Mouse (Mus musculus) activated CD4-positive, CD25-positive, alpha-beta regulatory T cell, adult 4 months (primary cell): ENCODE results near the gene 2010111I01Rik. TPM values are rescaled to one million over a fixed set of nuclear protein-coding genes. Genes with fewer than 3 reads are reported as not detected.

ENCODE experiments used
- ATAC-seq: one replicate; pipeline ENCODE4 v1.8.0; 2017
- polyA plus RNA-seq, 2 experiments: library from polyadenylated mRNA; unstranded; fragments of 100-300 nt; shearing (Covaris generic); gene quantifications; one replicate each; pipeline ENCODE4 v1.2.1; 2017

The 2010111I01Rik gene
- polyA plus RNA-seq, 2 experiments from 2014 or later, result 210 to 226 TPM

GRCm38 (mm10) chr13:63170282-63171073 lies 205.8 kb downstream of the 2010111I01Rik start:
- ATAC-seq, result no peak

DNA sequence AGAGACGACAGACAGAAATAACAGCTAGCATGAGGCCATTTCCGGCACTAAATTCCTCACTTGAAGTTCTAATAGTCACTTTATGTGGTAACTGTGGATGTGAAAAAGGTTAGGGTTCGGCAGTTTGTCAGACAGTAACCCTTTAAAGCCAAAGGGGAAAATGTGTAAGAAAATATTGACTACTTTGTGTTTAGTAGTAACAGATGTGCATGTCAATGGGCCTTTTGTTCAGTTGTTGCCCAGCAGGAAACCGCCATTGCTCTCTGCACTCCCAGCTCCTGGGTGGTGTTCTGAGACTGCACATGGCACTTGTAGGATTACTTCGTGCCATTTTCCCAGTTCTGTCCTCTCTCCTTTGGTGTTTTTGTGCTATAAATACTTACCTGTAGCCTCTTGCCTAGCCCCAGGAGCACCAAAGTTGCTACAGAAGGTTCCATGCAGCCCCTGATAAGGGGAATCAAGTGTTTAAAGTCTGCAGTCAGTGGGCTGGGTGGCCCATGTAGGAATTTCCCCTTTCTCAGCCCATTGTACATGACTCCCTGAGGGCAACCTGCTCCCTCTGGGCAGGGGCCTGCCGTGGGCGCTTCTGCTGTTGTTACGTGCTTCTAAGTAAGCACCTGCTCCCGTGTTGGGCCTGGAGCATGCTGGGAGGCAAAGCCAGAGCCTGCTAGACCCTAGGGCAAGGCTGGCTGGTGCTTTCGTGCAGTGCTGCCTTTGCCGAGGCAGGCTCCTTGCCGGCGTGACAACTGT lies 206.8 kb downstream of the 2010111I01Rik start:
- no peak for ATAC-seq

DNA sequence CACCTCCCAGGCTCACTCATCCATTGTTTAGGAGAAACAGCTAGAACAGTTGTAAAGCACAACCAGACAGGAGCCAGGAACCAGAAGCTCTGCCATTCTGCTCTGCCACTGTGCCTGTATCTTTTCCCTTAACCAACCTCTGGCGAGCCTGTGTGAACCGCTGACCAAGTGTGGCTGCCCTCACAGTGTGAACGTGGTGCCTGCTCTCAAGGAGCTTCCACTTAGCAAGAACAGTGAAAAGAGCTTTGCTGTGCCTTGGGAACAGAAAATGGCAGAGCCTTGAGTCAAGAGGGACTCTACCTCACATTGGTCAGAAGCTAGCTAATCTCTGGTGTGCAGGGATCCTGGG lies 207.4 kb downstream of the 2010111I01Rik start:
- ATAC-seq, result no peak

GRCm38 (mm10) chr13:63174252-63175020 lies 209.7 kb downstream of the 2010111I01Rik start:
- no peak for ATAC-seq

- no peak for ATAC-seq
These were observed 211.4 kb downstream of the 2010111I01Rik start for GRCm38 (mm10) chr13:63176131-63176530.

GRCm38 (mm10) chr13:63177232-63177631 lies 212.5 kb downstream of the 2010111I01Rik start:
- no peak for ATAC-seq

DNA sequence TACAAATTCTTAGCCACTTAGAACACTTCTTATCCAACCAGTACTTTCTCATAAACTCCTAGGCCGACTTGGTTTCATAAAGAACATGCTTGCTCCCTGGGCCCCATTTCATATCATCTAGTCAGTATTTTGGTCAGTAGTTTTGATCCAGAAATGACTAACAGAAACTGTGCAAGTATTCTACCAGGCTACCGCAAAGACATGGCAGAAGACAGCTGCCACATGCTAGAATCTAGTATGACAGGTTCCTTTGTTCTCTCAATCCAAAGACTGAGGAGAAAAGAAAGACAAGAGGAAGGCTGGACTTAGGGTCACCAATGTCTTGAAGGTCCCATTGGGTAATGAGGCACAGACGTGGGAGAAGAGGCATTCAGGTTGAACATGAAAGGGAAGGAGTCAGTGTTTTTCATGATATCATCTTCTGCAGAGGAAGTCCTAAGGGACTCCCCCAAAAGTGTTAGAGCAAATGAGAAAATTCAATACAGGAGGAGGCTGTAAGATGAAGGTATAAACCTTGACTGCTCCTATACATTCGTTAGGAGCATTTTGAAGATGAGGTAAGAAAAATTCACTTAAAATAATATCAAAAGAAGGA lies 216.0 kb downstream of the 2010111I01Rik start:
- ATAC-seq, result peak; percentile 90

DNA sequence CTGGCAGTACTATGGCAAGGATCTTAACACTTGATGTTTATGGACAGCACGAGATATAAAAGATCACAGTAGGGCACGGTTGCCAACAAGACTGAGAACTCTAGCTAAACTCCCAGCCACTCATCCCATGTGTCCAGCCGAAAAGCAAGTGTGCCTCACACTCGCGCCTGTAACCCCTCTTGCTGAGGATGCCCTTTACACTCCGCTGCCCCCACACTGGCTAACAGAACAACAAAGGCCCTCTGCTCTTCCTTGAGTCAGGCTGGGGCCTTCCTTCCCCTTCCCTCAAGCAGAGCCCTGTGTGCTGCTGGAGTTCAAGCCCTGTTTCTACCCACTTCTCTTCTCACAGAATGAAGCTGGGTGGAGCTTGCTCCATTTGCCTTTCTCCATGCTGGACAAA lies 220.3 kb downstream of the 2010111I01Rik start:
- ATAC-seq, result no peak

- ATAC-seq, result no peak
These were observed 221.5 kb downstream of the 2010111I01Rik start for GRCm38 (mm10) chr13:63186217-63186616.

DNA sequence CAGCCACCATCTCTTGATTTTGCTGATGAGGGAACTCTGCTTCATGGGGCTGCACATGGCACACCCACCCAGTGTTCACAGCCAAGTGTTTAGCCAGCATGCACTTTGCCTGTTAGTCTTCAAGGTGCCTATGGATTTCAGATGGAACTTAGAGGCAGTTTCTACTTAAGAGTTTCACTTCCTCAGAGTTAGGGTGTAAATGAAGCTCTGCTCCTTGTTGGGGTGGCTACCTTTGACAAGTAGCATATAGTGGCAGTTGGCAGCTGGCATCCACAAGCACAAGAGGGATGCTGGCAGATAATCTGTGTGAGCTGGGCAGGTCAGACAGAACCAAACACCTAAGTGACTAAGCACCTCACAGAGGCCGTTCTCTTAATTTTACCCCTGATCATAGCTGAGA lies 221.9 kb downstream of the 2010111I01Rik start:
- ATAC-seq, result no peak

DNA sequence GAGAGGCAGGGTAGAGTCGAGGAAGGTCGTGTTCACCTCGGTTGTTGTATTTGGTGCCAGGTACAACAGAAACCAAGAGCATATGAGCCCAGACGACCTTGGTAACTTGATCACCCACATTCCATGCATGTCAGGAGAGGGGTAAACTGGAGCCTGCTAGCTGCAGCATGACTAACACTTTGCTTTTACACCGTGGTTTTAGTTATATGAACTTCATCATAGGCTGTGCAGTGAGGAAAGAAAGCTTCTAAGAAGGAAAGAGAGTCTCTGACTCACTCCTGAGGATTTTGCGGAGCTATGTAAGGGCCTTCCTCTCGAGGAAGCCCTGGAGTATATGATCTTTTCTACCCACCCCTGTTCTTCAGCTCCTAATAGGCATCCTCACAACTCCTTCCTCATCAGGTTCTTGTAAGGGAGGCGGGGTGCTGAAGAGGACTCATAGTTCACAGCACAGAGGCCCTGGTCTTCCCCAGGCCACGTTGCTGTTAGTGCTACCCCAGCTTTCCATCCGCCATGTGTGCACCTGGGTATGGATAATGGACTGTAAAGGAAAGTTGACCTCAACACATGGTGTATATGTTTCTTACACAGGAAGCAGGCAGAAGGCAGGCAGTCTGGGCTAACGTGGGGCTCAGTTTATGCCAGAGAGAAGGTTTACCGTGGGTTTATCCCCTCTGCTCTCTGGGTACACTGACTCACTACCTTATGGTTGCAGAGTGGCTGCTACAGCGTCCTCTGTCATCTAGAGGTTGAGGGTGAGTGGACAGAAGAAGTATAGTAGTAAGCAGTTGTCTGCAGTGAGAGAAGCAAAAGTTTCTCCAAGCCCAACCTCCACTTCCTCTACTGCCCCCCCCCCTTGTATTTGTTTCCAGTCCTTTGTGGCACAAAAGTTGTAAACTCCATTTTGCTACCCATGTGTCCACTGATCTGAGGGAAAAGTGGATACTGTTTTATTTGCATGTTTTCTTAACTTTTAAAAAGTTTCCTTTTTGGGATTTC lies 222.8 kb downstream of the 2010111I01Rik start:
- peak; percentile 64 for ATAC-seq

DNA sequence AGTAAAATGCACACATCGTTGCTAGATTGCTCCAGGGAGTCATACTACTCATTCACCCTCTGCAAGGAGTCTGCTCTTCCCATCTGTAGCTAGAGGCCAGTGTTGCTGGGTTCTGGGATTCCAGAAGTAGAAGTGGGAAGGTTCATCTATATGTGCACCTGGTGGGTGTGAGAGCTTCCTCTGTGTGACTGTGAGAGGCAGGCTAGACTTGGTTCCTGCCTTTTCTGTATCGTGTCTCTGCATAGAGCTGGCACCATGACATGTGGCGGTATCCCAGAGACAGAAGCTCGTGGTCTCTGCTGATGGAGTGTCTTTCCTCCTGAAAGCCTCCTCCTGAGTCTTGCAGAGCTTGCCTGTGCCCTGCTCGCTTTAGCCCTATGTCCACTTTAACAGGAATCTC lies 223.6 kb downstream of the 2010111I01Rik start:
- ATAC-seq, result no peak

GRCm38 (mm10) chr13:63188811-63189210 lies 224.1 kb downstream of the 2010111I01Rik start:
- no peak for ATAC-seq

DNA sequence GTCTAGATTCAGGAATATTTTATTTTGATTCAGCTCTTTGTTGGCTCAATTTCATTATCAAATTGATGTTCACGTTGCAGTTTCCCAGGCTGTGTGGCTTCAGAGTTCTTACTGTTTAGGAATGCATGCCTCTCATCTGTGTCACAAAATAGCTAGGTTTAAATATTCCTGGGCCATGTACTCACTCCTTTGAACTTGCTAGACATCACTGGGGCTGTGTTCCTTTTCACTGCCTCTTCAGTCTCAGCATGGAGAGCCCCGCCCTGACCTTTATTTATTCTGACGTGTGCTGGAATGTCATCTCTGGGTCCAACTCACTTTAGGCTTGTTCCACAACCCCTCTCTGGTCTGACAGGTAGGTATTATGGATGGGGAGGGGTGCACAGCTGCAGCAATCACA lies 228.7 kb downstream of the 2010111I01Rik start:
- no peak for ATAC-seq

DNA sequence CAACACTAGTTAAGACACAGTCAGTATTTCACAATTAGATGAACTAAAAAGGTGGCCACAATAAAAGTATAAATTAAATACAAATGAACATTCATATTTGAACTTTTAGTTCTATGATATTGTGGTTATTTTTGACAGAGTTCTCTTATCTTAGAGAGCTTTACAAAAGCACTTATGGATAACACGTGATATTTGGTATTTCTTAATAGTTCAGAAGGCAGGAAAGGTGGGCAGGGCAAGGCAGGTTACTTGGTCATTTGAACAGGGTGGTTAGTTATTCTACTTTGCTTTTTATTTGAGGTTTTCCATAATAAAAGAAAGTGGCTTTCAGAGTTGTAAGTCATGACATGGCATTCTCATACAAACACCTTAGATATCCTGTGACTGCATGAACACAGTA lies 233.3 kb downstream of the 2010111I01Rik start:
- ATAC-seq, result no peak

DNA sequence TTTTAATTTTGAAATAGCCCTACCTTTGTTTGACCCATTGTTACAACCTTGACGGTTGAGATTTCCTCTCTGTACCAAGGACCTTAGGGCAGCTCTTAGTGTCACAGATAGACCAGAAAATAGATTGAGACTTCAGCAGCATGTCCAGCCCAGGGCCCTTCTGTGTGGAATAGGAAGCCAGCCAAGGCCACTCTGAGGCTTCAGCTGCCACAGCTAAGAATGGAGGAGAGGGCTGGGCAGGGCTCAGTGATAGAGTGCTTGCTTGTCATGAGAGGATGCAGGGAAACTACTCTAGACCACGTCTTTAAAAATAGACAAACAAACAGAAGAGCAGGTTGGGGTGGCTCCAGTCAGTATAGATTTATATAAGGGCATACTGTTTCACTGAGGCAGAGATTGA lies 234.9 kb downstream of the 2010111I01Rik start:
- ATAC-seq, result no peak

GRCm38 (mm10) chr13:63203502-63204278 lies 239.0 kb downstream of the 2010111I01Rik start:
- no peak for ATAC-seq

- no peak for ATAC-seq
These were observed 241.1 kb downstream of the 2010111I01Rik start for GRCm38 (mm10) chr13:63205750-63206149.

DNA sequence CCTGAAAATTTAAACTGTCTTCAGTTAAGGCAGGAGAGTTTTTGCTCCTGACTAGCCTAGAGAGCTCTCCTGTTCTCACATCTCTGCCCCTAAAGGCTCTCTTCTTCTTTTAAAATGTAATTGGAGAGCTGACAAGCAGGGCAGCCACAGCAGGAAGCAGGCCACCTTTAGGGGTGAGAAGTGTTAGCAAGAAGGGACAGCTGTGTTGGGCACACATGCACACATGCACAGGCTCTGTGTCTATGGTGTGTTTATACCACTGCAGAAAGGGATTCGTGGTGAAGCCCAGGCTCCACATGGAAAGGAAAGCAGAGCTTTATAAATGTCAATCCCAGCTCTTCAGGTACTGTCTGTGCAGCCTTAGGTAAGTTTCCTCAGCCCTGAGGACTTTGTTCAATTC lies 241.7 kb downstream of the 2010111I01Rik start:
- ATAC-seq, result no peak

DNA sequence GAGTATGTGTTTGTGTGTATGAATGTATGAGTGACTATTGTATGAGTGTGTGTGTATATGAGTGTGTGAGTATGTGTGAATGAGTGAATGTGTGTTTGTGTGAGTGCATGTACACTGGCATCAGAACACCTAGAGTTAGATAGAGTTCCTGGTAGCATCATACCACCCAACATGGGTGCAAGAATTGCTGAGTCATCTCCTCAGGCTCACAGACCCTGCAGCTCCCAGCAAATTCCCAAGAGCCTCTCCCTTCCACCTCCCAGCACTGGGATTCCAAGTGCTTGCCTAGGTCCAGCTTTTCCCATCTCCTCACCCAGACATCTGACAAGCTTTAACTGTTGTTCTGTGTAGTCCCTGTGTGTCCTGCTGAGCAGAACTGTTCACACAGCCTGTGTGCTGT lies 251.8 kb downstream of the 2010111I01Rik start:
- ATAC-seq, result no peak
